Mouse (Mus musculus): ENCODE results near the gene Selenop. TPM values are rescaled to one million over a fixed set of nuclear protein-coding genes. Genes with fewer than 3 reads are reported as not detected.

Gene Selenop
- polyA plus RNA-seq, 1 experiment from 2014 or later = 163 TPM

GRCm38 (mm10) chr15:3286032-3286431 lies 17.7 kb downstream of the Selenop start:
- H3K27ac ChIP-seq (ENCODE audit: low read length) = no peak overlapping the region
- ATAC-seq (ENCODE audit: low FRiP score, low TSS enrichment) = no peak
- no peaks in the 10 kb centered on the region for H3K36me3 ChIP-seq (ENCODE audit: insufficient read depth, low read length)
- H3K4me1 ChIP-seq (ENCODE audit: insufficient read depth, low read length) = no peaks in the 10 kb centered on the region
- H3K9me3 ChIP-seq (ENCODE audit: low read length) = no peaks in the 10 kb centered on the region
- no peak overlapping the region for H3K9ac ChIP-seq (replicated peaks; ENCODE audit: low read length)
- H3K4me2 ChIP-seq (replicated peaks; ENCODE audit: low read depth, low read length) = no peak overlapping the region
- H3K4me3 ChIP-seq (ENCODE audit: low read length) = no peak overlapping the region
- no peaks in the 10 kb centered on the region for H3K27me3 ChIP-seq (ENCODE audit: insufficient read depth, low read length)

GRCm38 (mm10) chr15:3290435-3290834 lies 22.1 kb downstream of the Selenop start:
- 87% methylated on average over 3 of the region's 3 CpGs for whole genome bisulfite sequencing

GRCm38 (mm10) chr15:3293477-3293876 lies 25.1 kb downstream of the Selenop start:
- no peak overlapping the region for H3K4me2 ChIP-seq (replicated peaks; ENCODE audit: low read depth, low read length)
- 75% methylated on average over 1 of the region's 1 CpGs for WGBS
- H3K9ac ChIP-seq (replicated peaks; ENCODE audit: low read length) = no peak overlapping the region
- H3K27me3 ChIP-seq (ENCODE audit: insufficient read depth, low read length) = no peaks in the 10 kb centered on the region
- no peaks in the 10 kb centered on the region for H3K36me3 ChIP-seq (ENCODE audit: insufficient read depth, low read length)
- no peak overlapping the region for H3K27ac ChIP-seq (ENCODE audit: low read length)
- no peak overlapping the region for H3K4me3 ChIP-seq (ENCODE audit: low read length)
- H3K4me1 ChIP-seq (ENCODE audit: insufficient read depth, low read length) = no peaks in the 10 kb centered on the region
- H3K9me3 ChIP-seq (ENCODE audit: low read length) = no peaks in the 10 kb centered on the region
- no peak for ATAC-seq (ENCODE audit: low FRiP score, low TSS enrichment)

More at GRCm38 (mm10) chr15:3290435-3290834, 22.1 kb downstream of the Selenop start:
- no peak overlapping the region for H3K4me3 ChIP-seq (ENCODE audit: low read length)
- no peaks in the 10 kb centered on the region for H3K9me3 ChIP-seq (ENCODE audit: low read length)
- no peak overlapping the region for H3K9ac ChIP-seq (replicated peaks; ENCODE audit: low read length)
- no peaks in the 10 kb centered on the region for H3K36me3 ChIP-seq (ENCODE audit: insufficient read depth, low read length)
- H3K27me3 ChIP-seq (ENCODE audit: insufficient read depth, low read length) = no peaks in the 10 kb centered on the region
- ATAC-seq (ENCODE audit: low FRiP score, low TSS enrichment) = no peak
- H3K27ac ChIP-seq (ENCODE audit: low read length) = no peak overlapping the region
- H3K4me1 ChIP-seq (ENCODE audit: insufficient read depth, low read length) = no peaks in the 10 kb centered on the region
- no peak overlapping the region for H3K4me2 ChIP-seq (replicated peaks; ENCODE audit: low read depth, low read length)

GRCm38 (mm10) chr15:3295986-3296385 lies 27.6 kb downstream of the Selenop start:
- Histone ChIP-seq H3K9me3 (ENCODE audit: low read length) (no peaks in the 10 kb centered on the region), H3K27ac (ENCODE audit: low read length) (no peak overlapping the region), H3K4me3 (ENCODE audit: low read length) (no peak overlapping the region), H3K9ac (replicated peaks; ENCODE audit: low read length) (no peak overlapping the region), H3K4me1 (ENCODE audit: insufficient read depth, low read length) (no peaks in the 10 kb centered on the region), H3K36me3 (ENCODE audit: insufficient read depth, low read length) (no peaks in the 10 kb centered on the region), H3K4me2 (replicated peaks; ENCODE audit: low read depth, low read length) (no peak overlapping the region), H3K27me3 (ENCODE audit: insufficient read depth, low read length) (no peaks in the 10 kb centered on the region)
- 92% methylated on average over 1 of the region's 1 CpGs for WGBS
- no peak for ATAC-seq (ENCODE audit: low FRiP score, low TSS enrichment)

GRCm38 (mm10) chr15:3297615-3298014 lies 29.3 kb downstream of the Selenop start:
- Histone ChIP-seq H3K9me3 (ENCODE audit: low read length) (no peaks in the 10 kb centered on the region), H3K9ac (replicated peaks; ENCODE audit: low read length) (no peak overlapping the region), H3K4me3 (ENCODE audit: low read length) (no peak overlapping the region), H3K27ac (ENCODE audit: low read length) (no peak overlapping the region), H3K27me3 (ENCODE audit: insufficient read depth, low read length) (no peaks in the 10 kb centered on the region), H3K4me1 (ENCODE audit: insufficient read depth, low read length) (no peaks in the 10 kb centered on the region), H3K4me2 (replicated peaks; ENCODE audit: low read depth, low read length) (no peak overlapping the region), H3K36me3 (ENCODE audit: insufficient read depth, low read length) (no peaks in the 10 kb centered on the region)
- WGBS = 76% methylated on average over 8 of the region's 8 CpGs
- ATAC-seq (ENCODE audit: low FRiP score, low TSS enrichment) = no peak

- H3K4me1 ChIP-seq (ENCODE audit: insufficient read depth, low read length) = no peaks in the 10 kb centered on the region
- H3K9ac ChIP-seq (replicated peaks; ENCODE audit: low read length) = no peak overlapping the region
- H3K36me3 ChIP-seq (ENCODE audit: insufficient read depth, low read length) = no peaks in the 10 kb centered on the region
- H3K4me2 ChIP-seq (replicated peaks; ENCODE audit: low read depth, low read length) = no peak overlapping the region
- no peaks in the 10 kb centered on the region for H3K9me3 ChIP-seq (ENCODE audit: low read length)
- H3K27ac ChIP-seq (ENCODE audit: low read length) = no peak overlapping the region
- no peak for ATAC-seq (ENCODE audit: low FRiP score, low TSS enrichment)
- 61% methylated on average over 4 of the region's 4 CpGs for WGBS
- H3K4me3 ChIP-seq (ENCODE audit: low read length) = no peak overlapping the region
- H3K27me3 ChIP-seq (ENCODE audit: insufficient read depth, low read length) = no peaks in the 10 kb centered on the region
Observed at GRCm38 (mm10) chr15:3300361-3301100, 32.2 kb downstream of the Selenop start.

GRCm38 (mm10) chr15:3303426-3303825 lies 35.1 kb downstream of the Selenop start, which contains the start of gene Ccdc152:
Ccdc152 (minus strand) TSS chr15:3303526.
- no peak for ATAC-seq (ENCODE audit: low FRiP score, low TSS enrichment)
- H3K27me3 ChIP-seq (ENCODE audit: insufficient read depth, low read length) = no peaks in the 10 kb centered on the region
- H3K9ac ChIP-seq (replicated peaks; ENCODE audit: low read length) = no peak within 1 kb of the TSS
- H3K4me3 ChIP-seq (ENCODE audit: low read length) = no peak within 1 kb of the TSS
- no peaks in the 10 kb centered on the region for H3K36me3 ChIP-seq (ENCODE audit: insufficient read depth, low read length)
- WGBS = 92% methylated on average over 12 of the region's 12 CpGs
- H3K4me2 ChIP-seq (replicated peaks; ENCODE audit: low read depth, low read length) = no peak within 1 kb of the TSS
- no peaks in the 10 kb centered on the region for H3K4me1 ChIP-seq (ENCODE audit: insufficient read depth, low read length)
- H3K9me3 ChIP-seq (ENCODE audit: low read length) = no peaks in the 10 kb centered on the region
- no peak within 1 kb of the TSS for H3K27ac ChIP-seq (ENCODE audit: low read length)

- H3K4me2 ChIP-seq (replicated peaks; ENCODE audit: low read depth, low read length) = no peak overlapping the region
- no peaks in the 10 kb centered on the region for H3K4me1 ChIP-seq (ENCODE audit: insufficient read depth, low read length)
- WGBS = 84% methylated on average over 3 of the region's 3 CpGs
- H3K4me3 ChIP-seq (ENCODE audit: low read length) = no peak overlapping the region
- ATAC-seq (ENCODE audit: low FRiP score, low TSS enrichment) = no peak
- no peaks in the 10 kb centered on the region for H3K9me3 ChIP-seq (ENCODE audit: low read length)
- no peak overlapping the region for H3K9ac ChIP-seq (replicated peaks; ENCODE audit: low read length)
- H3K27ac ChIP-seq (ENCODE audit: low read length) = no peak overlapping the region
- H3K27me3 ChIP-seq (ENCODE audit: insufficient read depth, low read length) = no peaks in the 10 kb centered on the region
- H3K36me3 ChIP-seq (ENCODE audit: insufficient read depth, low read length) = no peaks in the 10 kb centered on the region
Observed at GRCm38 (mm10) chr15:3309856-3310255, 41.5 kb downstream of the Selenop start.

- no peaks in the 10 kb centered on the region for H3K36me3 ChIP-seq (ENCODE audit: insufficient read depth, low read length)
- no peak overlapping the region for H3K4me2 ChIP-seq (replicated peaks; ENCODE audit: low read depth, low read length)
- H3K9me3 ChIP-seq (ENCODE audit: low read length) = no peaks in the 10 kb centered on the region
- no peak overlapping the region for H3K27ac ChIP-seq (ENCODE audit: low read length)
- no peaks in the 10 kb centered on the region for H3K27me3 ChIP-seq (ENCODE audit: insufficient read depth, low read length)
- H3K4me1 ChIP-seq (ENCODE audit: insufficient read depth, low read length) = no peaks in the 10 kb centered on the region
- no peak overlapping the region for H3K4me3 ChIP-seq (ENCODE audit: low read length)
- H3K9ac ChIP-seq (replicated peaks; ENCODE audit: low read length) = no peak overlapping the region
- ATAC-seq (ENCODE audit: low FRiP score, low TSS enrichment) = no peak
Observed at GRCm38 (mm10) chr15:3312937-3313336, 44.6 kb downstream of the Selenop start.

GRCm38 (mm10) chr15:3316617-3317016 lies 48.3 kb downstream of the Selenop start:
- H3K36me3 ChIP-seq (ENCODE audit: insufficient read depth, low read length) = peaks cover 10% of the 10 kb centered on the region; the same call in 1 of the 2 replicates
- H3K9ac ChIP-seq (replicated peaks; ENCODE audit: low read length) = no peak overlapping the region
- ATAC-seq (ENCODE audit: low FRiP score, low TSS enrichment) = no peak
- H3K9me3 ChIP-seq (ENCODE audit: low read length) = no peaks in the 10 kb centered on the region
- no peak overlapping the region for H3K4me3 ChIP-seq (ENCODE audit: low read length)
- no peaks in the 10 kb centered on the region for H3K4me1 ChIP-seq (ENCODE audit: insufficient read depth, low read length)
- no peaks in the 10 kb centered on the region for H3K27me3 ChIP-seq (ENCODE audit: insufficient read depth, low read length)
- WGBS = 82% methylated on average over 2 of the region's 2 CpGs
- H3K4me2 ChIP-seq (replicated peaks; ENCODE audit: low read depth, low read length) = no peak overlapping the region
- H3K27ac ChIP-seq (ENCODE audit: low read length) = no peak overlapping the region

Data from kidney, embryonic 16.5 days (tissue).